Mouse (Mus musculus) ES-E14 (cell line): ENCODE data around the gene Pdzd2.

Experiments
- CHD2 ChIP-seq: IDR thresholded peaks from 2 replicates; pipeline ENCODE4 v1.6.1; 2014; ENCODE audit warnings: mild to moderate bottlenecking, low read depth, low read length, inconsistent platforms
- HCFC1 ChIP-seq: IDR thresholded peaks from 2 replicates; pipeline ENCODE4 v1.6.1; 2012; ENCODE audit warnings: low read length, inconsistent platforms, borderline replicate concordance; ENCODE audit not compliant: insufficient read depth
- MAFK ChIP-seq: IDR thresholded peaks from 2 replicates; pipeline ENCODE4 v1.6.1; 2014; ENCODE audit warnings: mild to moderate bottlenecking, low read depth, low read length, inconsistent platforms; ENCODE audit not compliant: insufficient read depth
- ZC3H11A ChIP-seq: IDR thresholded peaks from 2 replicates; pipeline ENCODE4 v1.6.1; 2012; ENCODE audit warnings: low read depth, mild to moderate bottlenecking, inconsistent platforms, low read length, borderline replicate concordance
- ZNF384 ChIP-seq: IDR thresholded peaks from 2 replicates; pipeline ENCODE4 v1.6.1; 2012; ENCODE audit warnings: low read depth, low read length, inconsistent platforms

GRCm38 (mm10) chr15:12603674-12604073 is 136.1 kb downstream of the Pdzd2 start:
- TF ChIP-seq HCFC1: no peak
- no peak for TF ChIP-seq ZNF384
- TF ChIP-seq CHD2: no peak
- TF ChIP-seq ZC3H11A: no peak
- TF ChIP-seq MAFK: no peak
